In the genomic region with DNA sequence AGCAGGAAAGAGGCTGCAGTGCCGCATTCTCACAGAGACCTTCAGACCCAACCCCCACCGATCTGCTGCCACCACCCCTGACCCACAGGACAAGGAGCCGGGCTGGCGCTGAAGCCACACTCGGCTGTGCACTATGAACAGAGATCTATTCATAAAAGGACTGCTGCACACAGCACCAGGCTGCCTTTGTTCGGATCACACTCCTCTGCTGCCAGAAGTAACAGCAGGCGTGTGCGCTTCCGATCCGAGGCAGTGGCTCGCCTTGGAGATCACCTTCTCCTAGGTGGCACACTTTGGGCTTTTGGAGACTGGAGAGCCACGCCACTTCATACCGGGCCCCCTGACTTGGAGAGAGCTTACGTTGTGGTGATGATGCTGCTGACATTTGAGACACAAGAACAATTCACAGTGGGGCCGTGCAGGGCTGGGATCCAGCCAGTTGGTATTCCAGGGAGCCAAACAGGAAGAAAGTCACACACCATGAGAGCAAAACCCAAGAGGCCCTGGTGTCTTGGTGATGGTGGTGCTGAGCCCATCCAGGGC, we compare ENCODE assay signal across 8 mouse cellular contexts. TPM values are rescaled to one million over a fixed set of nuclear protein-coding genes. Genes with fewer than 3 reads are reported as not detected.
A peak's percentile ranks its signal among the peaks of the same experiment; 100 is the strongest.
DNase-seq lines count a peak whose midpoint lies in the region; ATAC-seq and TF ChIP-seq lines count a peak whose summit lies in the region.

No protein-coding gene starts in this region.

- no peak overlapping the region for H3K27ac ChIP-seq in midbrain, embryonic 14.5 days (replicated peaks; ENCODE audit: low read depth, low read length)

- H3K9ac ChIP-seq in midbrain, embryonic 14.5 days (replicated peaks; ENCODE audit: low read length): no peak overlapping the region

- H3K4me1 ChIP-seq in midbrain, embryonic 14.5 days (ENCODE audit: control insufficient read depth, insufficient read depth, low read length): peaks cover 17% of the 10 kb centered on the region

- H3K4me3 ChIP-seq in midbrain, embryonic 14.5 days (replicated peaks; ENCODE audit: low read depth, low read length): no peak overlapping the region

- intact Hi-C loops in heart, postnatal 10 days (cut with DNase I): no loop called here

- no peaks in the 10 kb centered on the region for H3K27me3 ChIP-seq in midbrain, embryonic 14.5 days (ENCODE audit: control insufficient read depth, insufficient read depth, low read length)

- TF ChIP-seq CTCF in brain, embryonic 14.5 days (IDR thresholded peaks at IDR 0.05; ENCODE audit: borderline replicate concordance, extremely low read depth, insufficient read depth, insufficient read length): no peak

- no peaks in the 10 kb centered on the region for H3K36me3 ChIP-seq in midbrain, embryonic 14.5 days (ENCODE audit: control insufficient read depth, insufficient read depth, low read length)

- no peaks in the 10 kb centered on the region for H3K9me3 ChIP-seq in midbrain, embryonic 14.5 days (ENCODE audit: control insufficient read depth, low read length)

- H3K4me2 ChIP-seq in midbrain, embryonic 14.5 days (ENCODE audit: low read length): peak overlapping the region; percentile 33

- DNase-seq in kidney, postnatal 4 days: peak; percentile 37 to 51
- no peak for DNase-seq in kidney, adult 18-20 months
- DNase-seq in brain, embryonic 14.5 days (ENCODE audit: low read depth): peak; percentile 88
- DNase-seq in heart, postnatal 10 days: peak; percentile 41 to 52
- peak; percentile 62 for DNase-seq in midbrain, embryonic 14.5 days
- no peak for DNase-seq in urinary bladder, adult 2 months (ENCODE audit: low spot score)
- DNase-seq in natural killer cell, adult 2 months (ENCODE audit: low spot score in 2 of 2): no peak
- DNase-seq in MN1 (ENCODE audit: low spot score): no peak

- ATAC-seq in midbrain, embryonic 14.5 days (ENCODE audit: low FRiP score, low TSS enrichment): peak; percentile 62

- TF ChIP-seq POLR2A in brain, embryonic 14.5 days (IDR thresholded peaks at IDR 0.05; ENCODE audit: borderline replicate concordance, extremely low read depth, insufficient read depth, insufficient read length, poor library complexity, severe bottlenecking): no peak

- WGBS in midbrain, embryonic 14.5 days: 2% methylated on average over 15 of the region's 15 CpGs

RNA-seq across cellular contexts. Expression of gene Irs2, which starts 47.9 kb away (rescaled TPM):
- polyA plus RNA-seq in brain, embryonic 14.5 days (2012; rRNA removed): 9.7 and 17.6 TPM in 2 replicates
- 10 to 100 TPM; 17.7 to 22.0 TPM for total RNA-seq in heart, postnatal 10 days (2021)
- 5.2 and 5.4 TPM in 2 replicates for polyA plus RNA-seq in midbrain, embryonic 14.5 days (2014; fragmentation: Nextera tagmentation; extraction: Ambion mirVana)
- 8.5 and 13.4 TPM in 2 replicates for polyA plus RNA-seq in urinary bladder, adult 2 months (2012; rRNA removed)

Comparison
In these comparisons a context has a peak if more than half of its experiments do, and no peak if none do; other contexts are left out.
1. DNase-seq: peak in kidney, postnatal 4 days (2 of 2), brain, embryonic 14.5 days (single experiment), heart, postnatal 10 days (2 of 2) and midbrain, embryonic 14.5 days (single experiment); none in kidney, adult 18-20 months (single experiment), urinary bladder, adult 2 months (single experiment), natural killer cell, adult 2 months (0 of 2) and MN1 (single experiment).